Mouse (Mus musculus) gastrocnemius, adult 2 months (tissue): ENCODE results near the gene Cep95. TPM values are rescaled to one million over a fixed set of nuclear protein-coding genes. Genes with fewer than 3 reads are reported as not detected.
"Not testable (repeated sequence)": the region's sequence is repeated elsewhere in the genome, so short reads cannot be mapped to it uniquely, and the experiment has no call there.

Source experiments
- DNase-seq: peaks from one replicate; pipeline ENCODE4 v3.0.0; 2022
- H3K27ac ChIP-seq: fragments of 200-600 bp; 2 replicates; pipeline ENCODE4 v1.8.1; 2022; ENCODE audit warnings: mild to moderate bottlenecking
- H3K4me3 ChIP-seq: fragments of 200-600 bp; 2 replicates; pipeline ENCODE4 v1.8.1; 2022; ENCODE audit warnings: mild to moderate bottlenecking, moderate library complexity
- CTCF ChIP-seq: fragments of 200-600 bp; IDR thresholded peaks from 2 replicates; pipeline ENCODE4 v1.8.1; 2022; ENCODE audit warnings: antibody characterized with exemption, mild to moderate bottlenecking, moderate library complexity
- intact Hi-C: fragments of 180-260 bp; cut with DNase I; formaldehyde crosslinking; loops from one replicate; pipeline ENCODE4 v1.15.1; 2025
- total RNA-seq, 2 experiments: library from RNA; stranded (reverse); gene quantifications; 2 replicates each; pipeline ENCODE4 v1.2.3; 2021

Gene Cep95
- total RNA-seq, 2 experiments from 2014 or later, result 3.7 to 5.6 TPM

DNA sequence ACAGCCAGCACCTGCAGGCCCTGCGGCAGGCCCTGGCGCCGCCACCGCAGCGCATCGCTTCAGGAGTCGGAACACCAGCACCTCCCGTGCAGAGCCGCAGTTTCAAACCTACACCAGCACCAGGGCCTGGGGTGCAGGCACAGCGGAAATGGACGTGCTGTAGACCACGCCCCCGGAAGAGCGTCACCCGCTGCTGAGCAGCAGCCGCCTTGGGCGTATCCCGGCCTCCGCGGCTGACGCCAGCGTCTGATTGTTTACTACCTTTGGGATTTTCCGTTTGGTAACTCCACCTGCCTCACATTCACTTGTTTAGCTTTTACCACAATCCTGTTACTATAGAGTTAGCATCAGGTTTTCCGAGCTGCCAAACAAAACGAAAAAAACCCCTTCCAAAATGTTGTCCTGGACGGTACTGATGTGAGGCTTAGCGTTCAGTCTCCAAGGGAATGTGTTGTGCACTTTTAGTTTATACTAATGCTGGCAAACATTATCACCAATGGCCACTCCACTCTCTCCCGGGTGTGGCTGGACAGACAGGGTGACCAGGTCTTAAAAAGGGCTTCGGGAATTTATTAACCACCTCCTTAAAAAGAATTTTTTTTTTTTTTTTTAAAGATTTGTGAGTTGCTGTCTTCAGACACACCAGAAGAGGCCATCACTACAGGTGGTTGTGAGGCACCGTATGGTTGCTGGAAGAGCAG lies 9.5 kb upstream of the Cep95 start, which contains the start of gene Polg2:
Polg2 (minus strand) TSS at position 150 of the 701 bp plus-strand sequence.
- Histone ChIP-seq H3K4me3 (peak within 1 kb of the TSS; percentile 90), H3K27ac (peak within 1 kb of the TSS; percentile 96)
- TF ChIP-seq CTCF, result no peak
- intact Hi-C loops, result no loop called here
- DNase-seq, result peak; percentile 94

DNA sequence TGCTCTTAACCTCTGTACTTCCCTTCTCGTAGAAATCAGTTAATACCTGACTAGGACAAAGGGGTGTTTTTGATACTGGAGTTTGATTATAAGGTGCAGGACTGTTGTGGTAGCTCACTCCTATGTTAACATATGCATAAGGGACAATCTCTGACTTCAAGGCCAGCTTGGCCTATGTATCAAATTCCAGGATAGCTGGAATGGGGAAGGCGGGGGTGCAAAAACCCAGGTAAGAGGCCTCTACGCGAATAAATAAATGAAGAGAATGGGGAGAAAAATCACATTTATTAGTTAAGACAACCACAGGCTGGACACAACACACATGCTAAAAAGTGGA lies 9.0 kb upstream of the Cep95 start:
- peak overlapping the region; percentile 90 for H3K4me3 ChIP-seq
- intact Hi-C loops, result no loop called here
- no peak for DNase-seq
- TF ChIP-seq CTCF, result no peak
- H3K27ac ChIP-seq, result peak overlapping the region; percentile 96

DNA sequence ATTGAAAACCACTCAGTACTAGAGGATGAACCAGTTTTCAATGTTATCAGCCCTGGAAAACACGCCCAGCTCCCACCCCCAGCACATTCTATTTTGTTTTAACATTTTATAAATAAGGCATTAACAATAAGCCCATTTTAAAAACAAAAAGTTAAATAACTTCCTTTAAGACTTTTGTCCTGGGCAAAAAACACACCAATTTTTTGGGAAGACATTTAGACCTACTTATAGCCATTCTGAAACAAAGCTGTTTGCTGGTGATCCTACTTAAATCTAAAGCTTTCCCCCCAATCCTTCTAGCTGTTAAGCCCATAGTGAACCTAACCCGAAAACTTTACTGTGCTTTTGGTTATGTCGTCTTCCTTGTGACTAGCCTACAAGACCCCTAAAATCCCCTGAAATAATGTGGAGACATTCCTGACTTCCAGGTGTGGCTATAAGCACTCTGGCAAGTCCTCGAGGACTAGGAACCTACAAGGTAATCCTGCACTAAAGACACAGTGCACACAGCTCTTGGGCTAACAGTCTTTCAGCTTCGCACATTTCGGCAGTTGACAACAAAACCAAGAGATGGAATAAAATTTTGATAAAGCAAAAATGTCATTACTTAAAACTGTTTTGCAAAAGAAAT lies 8.3 kb upstream of the Cep95 start:
- H3K27ac ChIP-seq, result peak overlapping the region; percentile 96; the same call in 1 of the 2 replicates
- TF ChIP-seq CTCF, result no peak
- peak overlapping the region; percentile 90 for H3K4me3 ChIP-seq
- no peak for DNase-seq
- intact Hi-C loops, result no loop called here

DNA sequence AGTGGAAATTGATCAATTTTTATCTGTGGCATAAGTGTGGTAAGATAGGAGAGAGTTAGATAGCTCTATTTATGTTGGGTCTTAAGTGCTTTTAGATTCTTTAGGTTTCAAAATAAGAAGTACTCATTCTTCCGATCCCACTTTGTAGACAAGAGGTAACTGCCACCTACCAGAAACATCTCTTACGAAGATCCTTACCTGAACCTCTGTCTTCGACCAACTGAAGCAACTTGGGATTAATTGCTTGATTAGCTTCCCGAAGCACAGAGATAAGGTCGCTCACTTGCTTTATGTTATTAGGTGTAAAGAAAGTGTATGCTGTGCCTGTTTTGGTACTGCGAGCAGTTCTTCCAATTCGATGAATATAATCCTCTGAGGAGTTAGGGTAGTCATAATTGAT lies 6.8 kb upstream of the Cep95 start:
- H3K4me3 ChIP-seq, H3K27ac ChIP-seq, intact Hi-C loops, DNase-seq: not testable (repeated sequence)

DNA sequence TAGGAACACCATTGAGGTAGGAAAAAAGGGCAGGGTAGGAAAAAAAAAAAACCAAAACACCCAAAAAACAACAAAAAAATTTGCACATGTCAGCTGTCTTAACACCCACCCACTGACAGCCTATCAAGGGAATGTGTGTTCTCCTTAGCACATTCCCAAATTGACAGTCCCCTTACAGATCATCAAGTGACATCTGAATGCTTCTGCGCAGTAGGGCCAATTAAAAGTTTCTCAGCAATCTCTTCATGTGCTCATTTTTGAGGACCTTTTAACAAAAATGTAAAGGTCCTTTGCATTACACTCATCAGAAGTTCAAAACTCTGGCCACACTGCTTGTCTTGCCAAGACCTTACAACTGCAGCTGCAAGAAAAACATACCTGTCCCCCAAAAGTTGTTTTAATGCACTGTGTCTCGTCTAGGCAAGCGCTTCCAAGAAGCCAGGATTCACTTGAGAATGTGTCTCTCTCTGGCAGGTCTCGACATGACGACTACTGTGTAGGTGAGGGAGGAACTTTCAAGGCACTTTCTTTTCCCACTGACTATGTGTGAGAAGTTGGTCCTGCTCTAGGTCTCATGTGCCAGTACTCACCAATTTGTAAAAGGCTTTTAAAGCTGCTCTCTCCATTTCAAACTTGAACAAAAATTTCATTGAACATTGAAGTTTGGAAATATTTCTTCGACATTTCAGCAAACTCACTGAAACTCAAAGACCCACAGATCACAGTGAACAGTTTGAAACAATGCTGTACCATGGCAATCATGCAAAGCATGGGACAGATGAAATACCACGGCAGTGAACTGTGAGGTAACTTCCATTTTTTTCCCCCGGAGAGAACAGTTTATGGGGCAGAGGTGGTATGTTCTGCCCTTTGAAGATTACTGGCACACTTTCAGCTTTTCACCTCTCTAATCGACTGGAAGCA lies 5.9 kb upstream of the Cep95 start:
- 0 out of 2 replicates have a peak overlapping the region, but pooled peaks have one; percentile 13 for H3K27ac ChIP-seq
- intact Hi-C loops, result no loop called here
- H3K4me3 ChIP-seq, result peak overlapping the region; percentile 98
- no peak for TF ChIP-seq CTCF
- no peak for DNase-seq

DNA sequence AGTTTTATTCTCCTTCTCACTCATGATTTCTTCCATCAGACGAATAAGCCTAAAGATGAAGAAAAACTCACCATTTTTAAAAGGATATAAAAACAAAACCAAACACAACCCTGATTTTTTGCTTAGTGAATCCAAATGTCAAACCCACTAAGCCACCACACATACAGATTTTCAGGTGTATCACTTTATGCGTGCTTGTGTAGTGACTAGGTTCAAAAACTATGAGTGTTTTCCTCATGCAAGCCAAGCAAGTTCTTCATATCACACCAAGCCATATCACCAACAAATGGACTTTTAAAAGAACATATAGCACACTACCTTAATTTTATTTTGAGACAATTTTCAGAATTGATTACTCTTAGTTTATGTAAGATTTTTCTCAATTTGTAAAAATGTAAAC lies 4.6 kb upstream of the Cep95 start:
- intact Hi-C loops, result no loop called here
- DNase-seq, result no peak
- H3K27ac ChIP-seq, result no peak overlapping the region
- TF ChIP-seq CTCF, result no peak
- H3K4me3 ChIP-seq, result peak overlapping the region; percentile 98

DNA sequence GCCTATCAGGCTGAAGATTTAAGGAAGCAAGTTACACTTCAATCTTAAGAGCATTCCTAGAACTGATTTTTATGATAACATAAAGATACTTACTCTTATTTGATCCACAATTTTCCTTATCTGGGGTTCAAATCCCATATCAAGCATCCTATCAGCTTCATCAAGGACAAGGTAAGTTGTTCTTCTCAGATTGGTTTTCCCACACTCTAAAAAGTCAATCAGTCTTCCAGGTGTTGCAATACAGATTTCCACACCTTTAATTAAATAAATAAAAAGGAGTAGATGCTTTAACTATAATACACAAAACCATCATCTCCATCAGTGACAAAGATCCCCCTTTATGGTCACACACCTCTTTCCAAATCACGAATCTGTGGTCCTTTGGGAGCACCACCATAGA lies 4.0 kb upstream of the Cep95 start:
- DNase-seq, result no peak
- peak overlapping the region; percentile 98 for H3K4me3 ChIP-seq
- H3K27ac ChIP-seq, result 0 out of 2 replicates have a peak overlapping the region, but pooled peaks have one; percentile 24
- TF ChIP-seq CTCF, result no peak
- intact Hi-C loops, result no loop called here

DNA sequence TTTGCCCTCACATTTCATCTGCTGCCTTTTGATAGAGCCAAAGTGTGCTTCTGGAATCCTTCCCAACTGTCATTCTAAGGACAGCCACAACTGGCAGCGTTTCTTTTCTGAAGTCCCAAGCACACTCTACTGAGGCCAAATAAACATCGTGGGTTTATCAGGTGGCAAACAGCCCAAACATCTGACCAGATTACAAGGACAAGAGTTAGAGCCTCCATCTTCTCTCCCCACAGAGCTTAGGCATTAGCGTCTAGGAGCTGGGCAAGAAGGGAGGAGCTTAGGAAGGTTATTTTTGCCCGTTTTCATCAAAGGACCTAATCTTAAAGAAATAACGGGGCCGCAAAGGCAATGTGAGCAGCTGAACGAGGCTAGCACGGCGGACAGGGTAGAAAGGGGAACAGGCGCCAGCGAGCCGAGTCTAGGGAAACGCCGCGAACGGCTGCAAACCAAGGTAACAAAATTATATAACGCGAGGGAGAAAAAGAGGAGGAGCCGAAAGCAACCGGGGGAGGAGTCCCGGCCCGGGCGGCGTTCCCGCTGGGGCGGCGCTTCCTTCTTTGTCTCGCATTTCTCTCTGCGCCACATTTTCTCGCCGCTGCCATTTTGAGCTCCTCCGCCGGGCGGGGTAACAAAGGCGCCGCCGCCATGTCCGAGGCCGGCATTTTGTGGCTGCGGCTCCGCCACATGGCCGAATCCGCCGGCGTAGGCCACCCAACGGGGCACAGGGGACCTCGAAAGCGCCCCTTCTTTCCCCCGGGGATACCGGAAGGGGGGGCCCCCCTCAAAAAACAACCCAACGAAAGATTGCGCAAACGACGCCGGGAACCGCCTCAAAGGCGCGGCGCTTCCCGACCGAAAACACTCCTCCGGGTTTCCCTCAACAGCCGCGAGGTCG lies 1.7 kb upstream of the Cep95 start:
- no peak for TF ChIP-seq CTCF
- peak; percentile 96 for DNase-seq
- Histone ChIP-seq H3K4me3 (peak overlapping the region; percentile 98), H3K27ac (peak overlapping the region; percentile 100)
- intact Hi-C loops, result no loop called here

- Histone ChIP-seq H3K27ac (peak overlapping the region; percentile 100), H3K4me3 (peak overlapping the region; percentile 98)
- TF ChIP-seq CTCF, result no peak
- peak; percentile 99 for DNase-seq
- intact Hi-C loops, result no loop called here
Measured at GRCm38 (mm10) chr11:106788026-106788774, 852 bp upstream of the Cep95 start.

DNA sequence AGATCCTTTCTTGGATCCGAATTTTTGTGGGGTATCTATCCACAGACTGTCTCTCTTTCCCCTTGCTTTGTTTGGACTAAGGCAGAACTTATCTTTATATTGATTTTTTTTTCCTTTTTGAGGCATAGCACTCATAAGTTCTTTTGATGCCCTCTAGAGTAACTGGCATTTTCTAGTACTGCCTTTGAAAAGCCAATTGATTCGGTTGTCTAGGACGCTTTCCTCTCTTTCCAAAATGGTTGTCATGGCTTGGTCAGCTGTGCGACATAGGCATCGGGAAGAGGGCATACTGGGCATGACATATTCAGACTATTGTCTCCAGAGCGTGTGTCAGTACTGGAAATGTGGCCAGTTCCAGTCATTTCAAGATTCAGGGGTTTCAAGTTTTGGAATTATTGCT lies 597 bp downstream of the Cep95 start:
- TF ChIP-seq CTCF, result no peak
- intact Hi-C loops, result no loop called here

GRCm38 (mm10) chr11:106793846-106794245 lies 4.8 kb downstream of the Cep95 start:
- no peak overlapping the region for H3K4me3 ChIP-seq
- H3K27ac ChIP-seq, result no peak overlapping the region
- intact Hi-C loops, result no loop called here
- TF ChIP-seq CTCF, result no peak
- DNase-seq, result no peak

More for the DNA sequence above, 597 bp downstream of the Cep95 start:
- no peak for DNase-seq
- Histone ChIP-seq H3K27ac (peak overlapping the region; percentile 100), H3K4me3 (peak overlapping the region; percentile 98)
